10 mouse cellular contexts compared by ENCODE assay signal in genomic region chr11:120903159-120903850, GRCm38 (mm10). TPM values are rescaled to one million over a fixed set of nuclear protein-coding genes. Genes with fewer than 3 reads are reported as not detected.
DNase-seq lines count a peak whose midpoint lies in the region; TF ChIP-seq lines count a peak whose summit lies in the region.
"Had no signal": no experiment of that assay in that cellular context is flagged by ENCODE, and none has a peak within 500 bp of the region (broad histone marks: within the 10 kb centered on the region; RNA-seq: fewer than 3 reads in every experiment).

No protein-coding gene starts in this region.

- H3K4me1 ChIP-seq in small intestine, adult 2 months (ENCODE audit: control insufficient read depth, insufficient read depth, insufficient read length, low read length), result peaks cover 15% of the 10 kb centered on the region
- H3K4me1 ChIP-seq in cerebellum, adult 2 months (ENCODE audit: control insufficient read depth, insufficient read depth, low read length), result no peaks in the 10 kb centered on the region

- DNase-seq in frontal cortex, postnatal 36 days (ENCODE audit: low spot score in 2 of 2), result peak; percentile 29 to 36
- no peak for DNase-seq in frontal cortex, postnatal 25 days (ENCODE audit: low spot score in 2 of 2)
- DNase-seq in left cerebral cortex, adult 18-20 months (ENCODE audit: low spot score in 2 of 2), result peak; percentile 19 to 23
- DNase-seq in left cerebral cortex, postnatal 4 days, result no peak
- DNase-seq in adrenal gland, postnatal 36 days, result peak; percentile 78 to 80
- no peak for DNase-seq in gastrocnemius, postnatal 25 days
- DNase-seq in cerebellum, adult 2 months, result no peak
- DNase-seq: cerebellum, adult 11-12 months had no signal

- intact Hi-C loops in left cerebral cortex, postnatal 4 days (cut with DNase I), result loop anchor here (10.0 kb wide), 1 partner anchor 141 kb away; no protein-coding TSS in a partner anchor

- WGBS in small intestine, adult 2 months, result 25% methylated on average over 24 of the region's 24 CpGs
- WGBS in cerebellum, adult 2 months, result 71% methylated on average over 24 of the region's 24 CpGs

- H3K27me3 ChIP-seq in small intestine, adult 2 months (ENCODE audit: control insufficient read depth, insufficient read depth, low read length), result no peaks in the 10 kb centered on the region
- H3K27me3 ChIP-seq in cerebellum, adult 2 months (ENCODE audit: control insufficient read depth, insufficient read depth, low read length), result no peaks in the 10 kb centered on the region

- no peak for TF ChIP-seq CTCF in small intestine, adult 2 months (IDR thresholded peaks at IDR 0.05; ENCODE audit: extremely low read depth, insufficient read length, insufficient replicate concordance, low read depth, low read length)
- TF ChIP-seq CTCF in cerebellum, adult 2 months (IDR thresholded peaks at IDR 0.05; ENCODE audit: borderline replicate concordance, insufficient read depth, low read depth, low read length), result no peak

- no peaks in the 10 kb centered on the region for H3K36me3 ChIP-seq in small intestine, adult 2 months (ENCODE audit: control insufficient read depth, insufficient read depth, low read length)

- H3K27ac ChIP-seq in small intestine, adult 2 months (ENCODE audit: insufficient read depth, low read depth, low read length), result peak overlapping the region; percentile 100
- H3K27ac ChIP-seq in cerebellum, adult 2 months (ENCODE audit: insufficient read depth, low read length), result no peak overlapping the region
- H3K27ac ChIP-seq: heart, adult 2 months had no signal

- TF ChIP-seq POLR2A in small intestine, adult 2 months (IDR thresholded peaks at IDR 0.05; ENCODE audit: low read depth, low read length), result peak; percentile 14; the same call in 1 of the 2 replicates
- no peak for TF ChIP-seq POLR2A in cerebellum, adult 2 months (IDR thresholded peaks at IDR 0.05; ENCODE audit: borderline replicate concordance, insufficient read depth, low read length)

- peak overlapping the region; percentile 54 for H3K4me3 ChIP-seq in small intestine, adult 2 months (ENCODE audit: low read depth, low read length)
- H3K4me3 ChIP-seq in cerebellum, adult 2 months (replicated peaks; ENCODE audit: insufficient read depth, low read depth, low read length), result no peak overlapping the region
- H3K4me3 ChIP-seq: heart, adult 2 months had no signal

RNA-seq across cellular contexts. Expression of gene Ccdc57, which starts 29.4 kb away (rescaled TPM):
- 1 to 10 TPM; 7.2 to 9.3 TPM for total RNA-seq in left cerebral cortex, adult 18-20 months (2021)
- total RNA-seq in left cerebral cortex, postnatal 4 days (2021), result 10 to 100 TPM; 11.7 to 13.7 TPM
- 10 to 100 TPM; 10.6 to 22.0 TPM for total RNA-seq in adrenal gland, postnatal 36 days (2021)
- 0.43 and 0.84 TPM in 2 replicates for polyA plus RNA-seq in small intestine, adult 2 months (2012; rRNA removed)
- 1 to 10 TPM; 2.8 to 2.9 TPM for total RNA-seq in gastrocnemius, postnatal 25 days (2021)
- polyA plus RNA-seq in cerebellum, adult 2 months (2012; rRNA removed), result 4.4 TPM in 2 replicates

RNA-seq across cellular contexts. Expression of gene Slc16a3, which starts 45.0 kb away (rescaled TPM):
- 1 to 10 TPM; 3.9 to 4.0 TPM for total RNA-seq in left cerebral cortex, adult 18-20 months (2021)
- 1 to 10 TPM; 1.4 to 3.6 TPM for total RNA-seq in left cerebral cortex, postnatal 4 days (2021)
- 1 to 10 TPM in 1 of 2 experiments, under 1 TPM in 1; 0.89 to 2.1 TPM for total RNA-seq in adrenal gland, postnatal 36 days (2021)
- polyA plus RNA-seq in small intestine, adult 2 months (2012; rRNA removed), result 56.8 and 68.9 TPM in 2 replicates
- total RNA-seq in gastrocnemius, postnatal 25 days (2021), result 100 to 1,000 TPM; 313 to 418 TPM
- polyA plus RNA-seq in cerebellum, adult 2 months (2012; rRNA removed), result 1.6 and 1.9 TPM in 2 replicates

Comparison
In these comparisons a context has a peak if more than half of its experiments do, and no peak if none do; other contexts are left out.
1. DNase-seq: peak in frontal cortex, postnatal 36 days (2 of 2), left cerebral cortex, adult 18-20 months (2 of 2) and adrenal gland, postnatal 36 days (2 of 2); none in frontal cortex, postnatal 25 days (0 of 2), left cerebral cortex, postnatal 4 days (single experiment), gastrocnemius, postnatal 25 days (single experiment) and cerebellum, adult 2 months (0 of 2).
2. RNA of gene Slc16a3, which starts 45.0 kb away (total RNA-seq): 313 to 418 TPM in gastrocnemius, postnatal 25 days; 3.9 to 4.0 TPM in left cerebral cortex, adult 18-20 months, 1.4 to 3.6 TPM in left cerebral cortex, postnatal 4 days and 0.89 to 2.1 TPM in adrenal gland, postnatal 36 days; every median in the first group is over 10 times any median in the second.